Mouse (Mus musculus) heart, embryonic 15.5 days (tissue): ENCODE measurements around the gene Me1. TPM values are rescaled to one million over a fixed set of nuclear protein-coding genes. Genes with fewer than 3 reads are reported as not detected.

ENCODE experiments used
- ATAC-seq: fragments of 200-750 bp; cut with Nextera tagmentation; replicated peaks from 2 replicates; pipeline ENCODE4 v1.8.0; 2017; ENCODE audit warnings: low read depth, moderate TSS enrichment; ENCODE audit not compliant: insufficient number of reproducible peaks, insufficient read depth, low FRiP score
- H3K27ac ChIP-seq: fragments of 300-500 bp; sonication (generic); 2 replicates; pipeline ENCODE4 v1.5.1; 2015; ENCODE audit warnings: mild to moderate bottlenecking, inconsistent platforms
- H3K27me3 ChIP-seq: fragments of 300-500 bp; sonication (generic); 2 replicates; pipeline ENCODE4 v1.6.1; 2015; ENCODE audit warnings: inconsistent platforms
- H3K36me3 ChIP-seq: fragments of 300-500 bp; sonication (generic); 2 replicates; pipeline ENCODE4 v1.6.1; 2015; ENCODE audit warnings: mild to moderate bottlenecking, inconsistent platforms
- H3K4me1 ChIP-seq: fragments of 300-500 bp; sonication (generic); replicated peaks from 2 replicates; pipeline ENCODE4 v1.6.1; 2015; ENCODE audit warnings: inconsistent platforms
- H3K4me2 ChIP-seq: fragments of 300-500 bp; sonication (generic); 2 replicates; pipeline ENCODE4 v1.6.1; 2015; ENCODE audit warnings: inconsistent platforms, mild to moderate bottlenecking, moderate library complexity
- H3K4me3 ChIP-seq: fragments of 300-500 bp; sonication (generic); 2 replicates; pipeline ENCODE4 v1.5.1; 2015; ENCODE audit warnings: mild to moderate bottlenecking, inconsistent platforms
- H3K9ac ChIP-seq: fragments of 300-500 bp; sonication (generic); 2 replicates; pipeline ENCODE4 v1.6.1; 2015; ENCODE audit warnings: mild to moderate bottlenecking, inconsistent platforms
- H3K9me3 ChIP-seq: fragments of 300-500 bp; sonication (generic); replicated peaks from 2 replicates; pipeline ENCODE4 v1.6.1; 2016; ENCODE audit warnings: inconsistent platforms
- WGBS: fragments of 180-500 bp; shearing (Covaris S2); methylation state at CpG from one replicate; pipeline ENCODE4 v1.1.7; 2015; ENCODE audit warnings: mixed read lengths; 5-methylcytosine and 5-hydroxymethylcytosine counted together
- polyA plus RNA-seq: library from polyadenylated mRNA; unstranded; fragments of >200 nt; fragmentation: Nextera tagmentation; extraction: Ambion mirVana; gene quantifications from 2 replicates; pipeline ENCODE4 v1.2.1, GENCODE M21; 2015

Gene Me1
- polyA plus RNA-seq, 1 experiment from 2014 or later = 27.9 TPM

DNA sequence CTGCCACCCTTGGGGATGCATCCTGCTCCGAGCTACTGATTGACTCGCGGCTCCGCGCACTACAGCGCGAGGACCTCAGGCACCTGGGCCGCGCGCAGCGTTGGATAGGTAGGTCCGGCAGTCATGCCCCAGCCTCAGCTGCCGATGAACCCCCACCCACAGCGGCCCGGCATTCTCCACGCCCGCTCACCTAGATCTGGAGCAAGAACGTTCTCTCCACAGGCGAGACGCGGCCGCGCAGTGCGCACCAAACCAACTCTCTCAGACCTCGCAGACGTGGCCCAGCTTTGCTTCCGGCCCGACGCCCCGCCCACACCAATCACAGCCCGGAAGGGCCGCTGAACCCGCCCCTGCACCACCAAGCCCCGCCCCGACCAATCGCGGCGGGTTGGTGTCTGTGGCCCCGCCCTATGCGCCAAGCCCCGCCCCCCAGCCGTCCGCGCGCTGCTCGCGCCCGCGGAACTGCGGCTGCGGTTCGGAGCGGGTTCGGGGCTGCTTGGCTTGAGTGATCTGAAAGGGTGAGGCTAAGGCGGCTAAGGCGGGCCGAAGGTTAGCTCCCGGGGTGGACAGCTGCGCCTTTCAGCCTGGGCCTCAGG is 124.1 kb downstream of the Me1 start, which contains the start of the genes Pgm3 and Rwdd2a:
Gene Pgm3 (minus strand): TSS at position 303 of the 596 bp plus-strand sequence.
Gene Rwdd2a (plus strand): TSS at position 452 of the 596 bp plus-strand sequence.
- peak within 1 kb of the TSS; percentile 86 for H3K27ac ChIP-seq
- peak within 1 kb of the TSS; percentile 84 for H3K9ac ChIP-seq
- ATAC-seq = peak; percentile 97
- no peaks in the 10 kb centered on the region for H3K27me3 ChIP-seq
- WGBS = under 1% methylated on average over 59 of the region's 59 CpGs
- H3K36me3 ChIP-seq = peaks cover 5% of the 10 kb centered on the region; the same call in 1 of the 2 replicates
- peak within 1 kb of the TSS; percentile 100 for H3K4me2 ChIP-seq
- no peaks in the 10 kb centered on the region for H3K9me3 ChIP-seq
- H3K4me1 ChIP-seq = peaks cover 21% of the 10 kb centered on the region
- peak within 1 kb of the TSS; percentile 89 for H3K4me3 ChIP-seq

DNA sequence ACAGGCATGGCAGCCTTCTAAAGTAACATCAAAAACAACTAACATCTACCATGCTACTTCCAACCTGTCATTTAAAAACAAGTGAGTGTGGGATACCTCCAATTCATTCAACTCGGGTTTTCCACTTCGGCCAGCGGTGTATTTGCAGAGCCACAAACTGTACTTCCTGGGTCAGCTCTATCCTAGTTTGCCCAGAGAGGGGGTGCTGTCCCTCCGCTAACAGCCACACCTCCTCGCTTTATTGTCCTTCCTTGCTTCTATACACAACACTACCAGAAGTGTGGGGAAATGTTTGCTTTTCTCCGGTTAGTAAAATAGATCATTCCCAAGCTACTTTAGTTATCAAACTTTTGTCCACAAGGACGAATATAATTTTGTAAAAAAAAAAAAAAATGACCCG is 124.8 kb downstream of the Me1 start:
- ATAC-seq = no peak

DNA sequence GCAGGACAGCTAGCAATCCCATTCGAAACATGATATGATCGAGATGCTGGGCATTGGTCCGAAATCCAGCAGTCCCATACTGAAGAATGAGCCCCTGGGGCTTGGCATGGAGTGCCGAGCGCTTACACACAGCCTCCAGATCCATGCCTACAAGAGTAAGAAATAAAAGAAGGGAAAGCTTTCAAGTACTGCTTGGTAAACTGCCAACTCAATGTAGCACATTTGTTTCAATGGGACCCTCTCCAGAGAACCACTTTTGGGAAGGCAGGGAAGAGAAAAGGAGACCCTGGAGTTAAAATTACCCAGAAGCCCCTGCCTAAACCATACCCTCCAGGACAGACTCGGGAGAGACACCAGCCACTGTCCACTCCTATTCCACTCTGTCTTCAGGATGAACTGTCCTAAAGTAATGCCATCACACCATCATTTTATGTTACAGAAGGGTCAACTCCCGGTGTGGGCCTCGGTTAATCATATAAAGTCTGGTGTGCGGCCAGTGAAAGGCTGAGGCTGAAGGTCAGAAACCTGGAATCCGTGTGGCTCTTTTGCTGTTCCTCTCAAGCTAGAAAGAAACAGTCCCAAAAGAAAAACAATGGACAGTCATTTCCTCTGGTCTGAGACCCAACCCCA is 125.4 kb downstream of the Me1 start:
- H3K4me1 ChIP-seq = peaks cover 21% of the 10 kb centered on the region
- ATAC-seq = no peak

More for the DNA sequence above, 124.8 kb downstream of the Me1 start:
- peak overlapping the region; percentile 89 for H3K4me3 ChIP-seq
- peaks cover 21% of the 10 kb centered on the region for H3K4me1 ChIP-seq
- 0 out of 2 replicates have a peak overlapping the region, but pooled peaks have one; percentile 2 for H3K27ac ChIP-seq
- no peaks in the 10 kb centered on the region for H3K9me3 ChIP-seq
- WGBS = 11% methylated on average over 8 of the region's 8 CpGs
- peak overlapping the region; percentile 84 for H3K9ac ChIP-seq
- H3K36me3 ChIP-seq = peaks cover 9% of the 10 kb centered on the region; the same call in 1 of the 2 replicates
- peak overlapping the region; percentile 100 for H3K4me2 ChIP-seq
- H3K27me3 ChIP-seq = no peaks in the 10 kb centered on the region

DNA sequence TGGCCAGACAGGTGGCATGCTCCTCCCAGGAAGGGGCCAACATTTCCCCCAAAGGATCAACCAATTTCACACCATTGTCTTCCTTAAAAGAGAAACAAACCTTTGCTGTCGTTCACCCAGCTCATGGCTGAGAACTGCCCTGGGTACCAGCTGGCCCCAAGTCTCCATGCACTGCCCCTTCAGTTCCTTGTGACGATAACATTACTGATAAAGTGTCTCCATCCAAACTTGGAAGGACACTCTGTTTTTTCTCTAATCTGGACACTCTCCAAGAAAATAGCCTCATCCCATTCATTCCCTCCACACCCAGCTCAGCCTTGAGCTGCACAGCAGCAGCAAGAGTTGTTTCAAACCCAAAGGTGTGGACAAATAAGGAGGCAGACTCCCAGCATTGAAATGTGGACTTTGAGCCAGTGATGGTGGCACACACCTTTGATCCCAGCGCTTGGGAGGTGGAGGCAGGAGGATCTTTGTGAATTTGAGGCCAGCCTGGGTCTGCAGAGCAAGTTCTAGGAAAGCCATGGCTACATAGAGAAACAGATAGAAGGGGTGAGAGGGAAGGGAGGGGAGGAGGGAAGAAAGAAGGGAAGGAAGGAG is 126.3 kb downstream of the Me1 start:
- no peak overlapping the region for H3K27ac ChIP-seq
- H3K4me2 ChIP-seq = no peak overlapping the region
- 69% methylated on average over 3 of the region's 3 CpGs for WGBS
- peaks cover 24% of the 10 kb centered on the region for H3K36me3 ChIP-seq
- no peak overlapping the region for H3K9ac ChIP-seq
- ATAC-seq = no peak
- peaks cover 21% of the 10 kb centered on the region for H3K4me1 ChIP-seq
- no peak overlapping the region for H3K4me3 ChIP-seq
- no peaks in the 10 kb centered on the region for H3K9me3 ChIP-seq
- no peaks in the 10 kb centered on the region for H3K27me3 ChIP-seq

More for the DNA sequence above, 125.4 kb downstream of the Me1 start:
- Histone ChIP-seq H3K27ac (no peak overlapping the region), H3K9me3 (no peaks in the 10 kb centered on the region), H3K4me3 (peak overlapping the region; percentile 89), H3K9ac (no peak overlapping the region; the same call in 1 of the 2 replicates), H3K36me3 (peaks cover 14% of the 10 kb centered on the region; the same call in 1 of the 2 replicates), H3K4me2 (peak overlapping the region; percentile 100), H3K27me3 (no peaks in the 10 kb centered on the region)
- 74% methylated on average over 10 of the region's 10 CpGs for whole genome bisulfite sequencing

- Histone ChIP-seq H3K9ac (no peak overlapping the region), H3K27ac (no peak overlapping the region), H3K4me2 (no peak overlapping the region), H3K4me1 (no peaks in the 10 kb centered on the region), H3K9me3 (no peaks in the 10 kb centered on the region), H3K4me3 (no peak overlapping the region), H3K27me3 (no peaks in the 10 kb centered on the region), H3K36me3 (peaks cover 73% of the 10 kb centered on the region)
- WGBS = 69% methylated on average over 3 of the region's 3 CpGs
- ATAC-seq = no peak
These were observed 135.2 kb downstream of the Me1 start for GRCm38 (mm10) chr9:86560543-86560942.

DNA sequence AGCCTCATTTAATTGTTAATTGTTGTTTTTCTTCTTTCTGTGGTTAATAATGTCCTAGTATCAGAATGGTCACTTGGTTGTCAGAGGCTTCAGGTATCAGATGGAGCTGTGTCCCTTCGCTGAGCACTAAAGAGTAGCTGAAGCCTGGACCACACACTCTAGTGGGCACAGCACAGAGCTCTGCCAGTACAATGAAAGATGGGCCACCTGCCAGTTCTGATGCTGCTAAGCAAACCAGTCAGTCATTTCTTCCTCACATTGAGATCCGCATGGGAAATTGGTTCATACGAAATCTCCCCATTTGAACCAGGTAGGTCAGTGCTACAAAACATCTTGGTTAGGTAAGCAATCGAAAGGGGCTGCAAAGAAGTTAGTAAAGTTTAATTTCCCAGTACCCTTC is 141.1 kb downstream of the Me1 start:
- H3K4me1 ChIP-seq = no peaks in the 10 kb centered on the region
- no peaks in the 10 kb centered on the region for H3K9me3 ChIP-seq
- 84% methylated on average over 4 of the region's 4 CpGs for whole genome bisulfite sequencing
- no peak overlapping the region for H3K9ac ChIP-seq
- no peak overlapping the region for H3K27ac ChIP-seq
- no peak overlapping the region for H3K4me2 ChIP-seq
- no peaks in the 10 kb centered on the region for H3K27me3 ChIP-seq
- H3K4me3 ChIP-seq = no peak overlapping the region
- ATAC-seq = no peak
- peaks cover 73% of the 10 kb centered on the region for H3K36me3 ChIP-seq

DNA sequence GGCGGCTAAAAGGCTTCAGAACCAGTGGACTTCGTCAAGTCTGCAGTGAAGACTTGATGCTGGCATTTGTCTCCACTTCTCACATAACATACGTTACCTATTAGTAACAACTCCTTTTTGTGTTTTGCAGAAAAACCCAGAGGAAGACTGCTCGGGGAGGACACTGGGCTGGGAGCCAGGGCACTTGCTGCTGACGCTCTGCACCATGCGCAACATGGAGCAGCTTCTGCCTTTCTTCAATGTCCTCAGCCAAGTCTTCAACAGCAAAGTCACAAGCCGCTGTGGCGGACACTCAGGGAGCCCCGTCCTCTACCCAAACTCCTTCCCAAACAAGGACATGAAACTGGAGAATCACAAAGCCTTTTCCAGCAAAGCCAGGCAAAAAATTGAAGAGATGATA is 141.9 kb downstream of the Me1 start:
- Histone ChIP-seq H3K27me3 (no peaks in the 10 kb centered on the region), H3K27ac (no peak overlapping the region), H3K36me3 (peaks cover 69% of the 10 kb centered on the region), H3K4me3 (no peak overlapping the region), H3K9me3 (no peaks in the 10 kb centered on the region), H3K4me1 (no peaks in the 10 kb centered on the region), H3K4me2 (no peak overlapping the region), H3K9ac (no peak overlapping the region)
- 80% methylated on average over 9 of the region's 9 CpGs for WGBS
- no peak for ATAC-seq

GRCm38 (mm10) chr9:86550717-86551116 is 145.0 kb downstream of the Me1 start:
- Histone ChIP-seq H3K36me3 (peaks cover 56% of the 10 kb centered on the region), H3K4me3 (no peak overlapping the region), H3K27me3 (no peaks in the 10 kb centered on the region), H3K4me2 (no peak overlapping the region), H3K4me1 (no peaks in the 10 kb centered on the region), H3K9ac (no peak overlapping the region), H3K27ac (no peak overlapping the region), H3K9me3 (no peaks in the 10 kb centered on the region)
- ATAC-seq = no peak
- WGBS = 85% methylated on average over 3 of the region's 3 CpGs

- Histone ChIP-seq H3K27me3 (no peaks in the 10 kb centered on the region), H3K4me3 (no peak overlapping the region), H3K4me2 (no peak overlapping the region), H3K27ac (no peak overlapping the region), H3K9me3 (no peaks in the 10 kb centered on the region), H3K9ac (no peak overlapping the region), H3K4me1 (no peaks in the 10 kb centered on the region), H3K36me3 (peaks cover 53% of the 10 kb centered on the region)
- ATAC-seq = no peak
- WGBS = 82% methylated on average over 5 of the region's 5 CpGs
These were observed 146.1 kb downstream of the Me1 start for GRCm38 (mm10) chr9:86549637-86550162.

GRCm38 (mm10) chr9:86544559-86544958 is 151.2 kb downstream of the Me1 start:
- Histone ChIP-seq H3K4me2 (no peak overlapping the region), H3K27ac (no peak overlapping the region), H3K4me3 (no peak overlapping the region), H3K9me3 (no peaks in the 10 kb centered on the region), H3K9ac (no peak overlapping the region), H3K27me3 (no peaks in the 10 kb centered on the region), H3K36me3 (peaks cover 39% of the 10 kb centered on the region), H3K4me1 (no peaks in the 10 kb centered on the region)
- 50% methylated on average over 1 of the region's 1 CpGs for WGBS
- no peak for ATAC-seq

- no peaks in the 10 kb centered on the region for H3K9me3 ChIP-seq
- no peak overlapping the region for H3K9ac ChIP-seq
- H3K36me3 ChIP-seq = peaks cover 32% of the 10 kb centered on the region
- no peak overlapping the region for H3K27ac ChIP-seq
- H3K4me1 ChIP-seq = no peaks in the 10 kb centered on the region
- H3K4me3 ChIP-seq = no peak overlapping the region
- H3K4me2 ChIP-seq = no peak overlapping the region
- WGBS = 95% methylated on average over 3 of the region's 3 CpGs
- no peak for ATAC-seq
- H3K27me3 ChIP-seq = no peaks in the 10 kb centered on the region
These were observed 152.3 kb downstream of the Me1 start for GRCm38 (mm10) chr9:86543451-86543850.
